Mouse (Mus musculus) lung, adult 2 months (tissue): ENCODE measurements at regions not wholly inside any gene's neighbourhood (a gene's known extent, or its start where the extent isn't known, plus 50 kb on each side); places are given as distances from the start of the nearest gene placed in this dataset.
"Not testable (repeated sequence)": the region's sequence is repeated elsewhere in the genome, so short reads cannot be mapped to it uniquely, and the experiment has no call there.

Experiments used
- CTCF ChIP-seq: fragments of 200-500 bp; IDR thresholded peaks from 2 replicates; pipeline ENCODE4 v1.5.1; 2011; ENCODE audit warnings: mild to moderate bottlenecking, low read length, control low read depth; ENCODE audit not compliant: insufficient read depth
- POLR2A ChIP-seq: fragments of 200-500 bp; IDR thresholded peaks from 2 replicates; pipeline ENCODE4 v1.6.1; 2011; ENCODE audit warnings: low read depth, mild to moderate bottlenecking, control low read depth, low read length, borderline replicate concordance; ENCODE audit errors: extremely low read depth

DNA sequence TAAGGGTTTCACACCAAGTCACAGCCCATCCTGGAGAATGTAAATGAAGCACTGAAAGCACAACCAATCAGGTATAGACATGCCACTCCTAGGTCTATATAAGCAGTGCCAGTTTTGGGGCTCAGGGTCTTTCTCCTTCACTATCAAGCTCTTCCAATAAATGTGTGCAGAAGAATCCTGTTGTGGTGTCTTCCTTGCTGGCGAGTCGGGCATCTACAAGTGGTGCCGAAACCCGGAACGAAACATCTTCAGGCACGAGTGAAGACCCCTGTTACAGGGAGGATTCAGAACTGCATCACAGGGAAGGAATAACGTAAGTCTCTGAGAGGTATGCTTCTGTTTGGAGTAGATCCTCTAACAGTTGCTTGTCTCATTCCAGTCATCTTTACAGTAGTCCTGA is 299.9 kb upstream of the Rgma start:
- not testable (repeated sequence) for TF ChIP-seq CTCF, POLR2A
